Mouse (Mus musculus) thymus, postnatal 0 days (tissue): ENCODE data around the gene Peli2. TPM values are rescaled to one million over a fixed set of nuclear protein-coding genes. Genes with fewer than 3 reads are reported as not detected.
"Not testable (repeated sequence)": the region's sequence is repeated elsewhere in the genome, so short reads cannot be mapped to it uniquely, and the experiment has no call there.

Source experiments
- DNase-seq: peaks from one replicate; pipeline ENCODE4 v3.0.0-alpha.2; 2015; ENCODE audit warnings: low spot score
- polyA plus RNA-seq: library from polyadenylated mRNA; unstranded; fragments of >200 nt; fragmentation: Nextera tagmentation; extraction: Ambion mirVana; gene quantifications from 2 replicates; pipeline ENCODE4 v1.2.1, GENCODE M21; 2015

Gene Peli2
- polyA plus RNA-seq: 1.0 and 2.2 TPM in 2 replicates

DNA sequence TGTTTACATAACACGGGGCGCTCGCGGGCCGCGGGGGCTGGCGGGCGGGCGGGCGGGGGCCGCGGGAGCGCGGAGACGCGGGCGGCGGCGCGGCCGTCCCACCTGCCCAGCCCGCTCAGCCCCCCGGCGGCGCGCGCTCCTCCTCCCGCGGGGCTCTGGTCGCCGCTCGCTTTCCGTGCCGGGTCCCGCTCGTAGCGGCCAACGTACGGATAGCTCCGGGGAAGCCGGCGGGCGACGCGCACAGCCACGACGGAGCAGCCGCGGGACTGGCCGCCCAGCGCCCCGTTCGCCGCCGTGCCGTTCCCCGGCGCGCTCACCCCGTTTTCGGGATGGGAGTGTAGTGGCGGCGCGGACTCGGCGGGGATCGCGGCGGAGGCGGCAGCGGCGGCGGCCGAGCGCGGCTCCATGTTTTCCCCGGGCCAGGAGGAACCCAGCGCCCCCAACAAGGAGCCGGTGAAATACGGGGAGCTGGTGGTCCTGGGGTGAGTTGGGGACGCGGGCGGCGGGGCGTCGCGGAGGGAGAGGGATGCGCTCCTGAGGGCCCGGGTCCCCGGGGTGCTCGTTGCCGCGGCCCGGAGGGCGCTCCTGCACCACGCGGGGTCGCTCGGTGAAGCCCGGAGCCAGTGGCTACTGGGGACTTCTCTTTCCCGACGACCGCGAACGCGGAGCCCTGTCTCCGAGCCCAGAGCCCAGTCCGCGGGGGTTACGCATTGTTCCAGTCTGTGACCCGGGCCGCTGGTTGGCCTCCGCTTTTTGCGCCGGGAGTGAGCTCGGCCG lies at the start of gene Peli2:
Gene Peli2 (plus strand): TSS at position 72 of the 777 bp plus-strand sequence.
- DNase-seq: peak; percentile 35

DNA sequence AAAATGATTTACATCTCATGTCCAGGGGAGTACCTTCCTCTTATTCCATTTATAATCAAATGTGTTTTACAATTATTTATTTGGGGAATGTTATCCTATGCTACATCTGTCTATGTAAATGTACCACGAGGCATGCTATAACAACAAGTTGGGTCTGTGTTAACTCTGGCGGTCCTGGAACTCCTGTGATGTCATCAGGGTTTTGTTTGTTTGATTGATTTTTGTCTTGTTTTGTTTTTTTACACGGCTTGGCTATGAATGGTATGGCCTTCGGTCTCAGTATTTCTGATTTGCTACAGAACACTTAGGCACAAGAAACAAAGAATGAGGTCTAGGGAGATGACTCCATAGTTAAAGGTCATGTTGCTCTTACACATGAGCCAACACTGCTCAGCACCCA lies 48.5 kb upstream of the Peli2 start:
- DNase-seq: no peak

DNA sequence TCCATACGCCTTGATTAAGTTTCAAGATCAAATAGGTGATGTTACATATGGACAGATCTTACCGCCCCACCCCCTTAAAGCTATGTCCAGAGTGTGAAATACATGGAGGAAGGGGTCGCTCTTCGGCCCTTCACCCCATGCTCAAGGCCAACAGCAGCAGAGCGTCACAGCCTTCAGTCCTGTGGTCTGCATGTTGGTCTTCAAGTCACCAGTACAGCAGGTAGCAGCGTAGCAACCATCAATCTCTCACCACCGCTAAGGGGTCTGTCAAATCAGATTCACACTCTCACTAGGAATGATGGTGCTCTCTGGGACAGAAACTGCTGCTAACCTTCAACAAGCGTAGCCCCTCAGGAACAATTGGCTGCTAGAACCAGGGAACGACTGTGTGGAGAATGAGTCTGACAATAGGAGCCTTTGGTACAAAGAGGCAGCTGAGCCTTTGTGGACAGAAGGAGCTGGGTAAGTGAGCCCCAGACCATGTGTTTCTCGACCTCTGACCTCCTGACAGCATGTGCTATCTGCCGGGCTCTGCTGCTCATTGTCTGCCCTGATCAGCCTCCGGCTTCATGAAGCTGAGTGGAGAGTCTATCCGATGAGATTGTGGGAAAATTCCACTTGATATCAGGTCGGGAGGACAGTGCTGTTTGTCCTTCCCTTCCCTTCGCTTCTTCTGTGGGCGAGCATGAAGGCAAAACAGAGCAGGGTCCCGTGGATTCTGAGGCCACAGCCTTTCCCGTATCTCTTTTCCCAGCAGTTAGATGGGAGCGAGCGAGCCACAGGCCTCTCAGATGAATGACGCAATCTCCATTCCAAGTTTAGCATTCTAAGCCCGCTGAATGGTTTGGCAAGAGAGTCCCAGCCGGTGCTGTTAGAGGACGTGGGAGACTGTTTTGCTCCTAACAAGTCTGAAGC lies 47.1 kb upstream of the Peli2 start:
- no peak for DNase-seq

DNA sequence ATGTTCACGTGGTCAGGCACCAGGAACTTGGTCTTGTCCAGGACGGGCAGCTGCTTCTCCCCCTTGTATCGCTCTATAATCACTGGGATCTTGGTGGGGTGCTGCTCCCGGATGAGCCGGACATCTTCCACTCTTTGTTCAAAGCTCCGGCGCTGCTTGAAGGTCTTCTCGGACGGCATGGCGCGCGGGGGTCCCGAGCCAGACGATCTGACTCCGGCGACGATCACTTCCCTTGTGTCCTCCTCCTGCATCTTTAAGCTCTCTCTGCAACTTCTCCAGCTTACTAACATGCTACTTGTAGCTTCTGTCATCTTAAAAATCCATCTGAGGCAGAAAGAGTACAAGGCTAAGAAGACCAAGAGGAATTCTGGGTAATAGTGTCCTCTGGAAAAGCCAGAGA lies 41.0 kb upstream of the Peli2 start:
- not testable (repeated sequence) for DNase-seq

DNA sequence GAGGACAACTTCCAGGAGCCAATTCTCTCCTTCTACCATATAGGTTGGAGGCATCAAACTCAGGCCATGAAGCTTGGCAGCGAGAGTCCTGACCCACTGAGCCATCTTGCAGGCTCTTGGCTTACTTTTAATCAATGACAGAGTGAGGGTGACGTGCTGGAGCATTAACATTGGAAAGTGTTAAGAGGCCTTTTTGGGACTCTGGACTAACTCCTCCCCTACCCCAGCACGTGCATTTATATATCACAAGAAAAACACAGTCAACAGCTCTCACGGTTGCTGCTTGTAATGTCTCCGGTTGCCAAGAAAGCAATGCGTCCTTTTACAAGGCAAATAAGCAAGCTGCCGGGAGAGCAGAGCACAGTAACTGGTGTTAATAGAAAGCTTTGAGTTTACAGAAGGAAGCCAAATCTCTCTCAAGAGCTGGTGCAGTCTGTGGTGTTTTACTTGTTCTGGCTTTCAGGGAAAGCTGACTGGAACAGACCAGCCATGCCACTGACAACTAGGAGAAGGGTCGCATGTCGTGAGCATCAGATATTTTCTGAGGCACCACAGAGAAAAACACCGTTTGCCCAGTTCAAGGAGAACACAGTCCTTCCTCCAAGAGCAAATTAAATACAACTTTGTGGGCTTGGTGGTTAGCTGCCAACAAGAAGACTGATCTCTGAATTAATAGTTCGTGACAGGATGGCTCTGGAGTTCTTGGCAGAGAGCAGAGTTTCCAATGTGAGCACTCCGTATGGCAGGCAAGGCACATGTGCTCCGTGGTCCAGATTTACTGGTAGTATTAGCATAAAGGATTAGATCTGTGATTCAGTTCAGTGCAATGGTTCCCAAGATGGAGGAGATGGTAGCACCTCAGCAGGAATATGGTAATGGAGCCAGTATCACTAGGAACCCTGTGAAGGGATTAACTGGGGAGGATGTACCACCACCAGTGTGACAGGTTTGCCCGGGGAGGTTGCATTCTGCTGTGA lies 36.5 kb upstream of the Peli2 start:
- DNase-seq: no peak

DNA sequence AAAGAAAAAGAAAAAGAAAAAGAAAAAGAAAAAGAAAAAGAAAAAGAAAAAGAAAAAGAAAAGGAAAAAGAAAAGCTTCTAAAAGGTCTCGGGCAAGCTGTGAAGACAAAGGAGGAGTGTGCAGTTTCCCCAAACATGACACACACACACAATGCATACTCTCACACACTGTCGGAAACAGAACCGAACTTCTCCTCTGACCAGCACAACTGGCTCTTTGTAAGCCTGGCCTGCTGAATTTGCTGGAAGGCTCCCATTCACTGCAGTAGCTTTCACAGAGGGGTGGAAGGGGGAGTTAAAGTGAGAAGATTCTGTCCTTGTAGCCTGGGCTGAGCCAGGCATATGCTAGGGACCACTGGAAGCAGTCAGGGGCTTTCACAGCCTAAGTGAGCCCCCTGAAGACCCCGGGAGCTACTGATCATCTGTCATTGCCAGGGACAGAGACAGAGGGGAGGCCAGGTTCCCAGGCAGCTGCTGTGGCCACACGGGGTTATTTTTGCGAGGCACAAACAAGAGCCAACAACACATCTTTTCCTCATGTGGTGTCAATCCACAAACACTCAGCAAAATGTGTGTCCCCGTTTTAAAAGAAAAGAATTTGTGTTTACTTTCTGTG lies 33.8 kb upstream of the Peli2 start:
- no peak for DNase-seq

DNA sequence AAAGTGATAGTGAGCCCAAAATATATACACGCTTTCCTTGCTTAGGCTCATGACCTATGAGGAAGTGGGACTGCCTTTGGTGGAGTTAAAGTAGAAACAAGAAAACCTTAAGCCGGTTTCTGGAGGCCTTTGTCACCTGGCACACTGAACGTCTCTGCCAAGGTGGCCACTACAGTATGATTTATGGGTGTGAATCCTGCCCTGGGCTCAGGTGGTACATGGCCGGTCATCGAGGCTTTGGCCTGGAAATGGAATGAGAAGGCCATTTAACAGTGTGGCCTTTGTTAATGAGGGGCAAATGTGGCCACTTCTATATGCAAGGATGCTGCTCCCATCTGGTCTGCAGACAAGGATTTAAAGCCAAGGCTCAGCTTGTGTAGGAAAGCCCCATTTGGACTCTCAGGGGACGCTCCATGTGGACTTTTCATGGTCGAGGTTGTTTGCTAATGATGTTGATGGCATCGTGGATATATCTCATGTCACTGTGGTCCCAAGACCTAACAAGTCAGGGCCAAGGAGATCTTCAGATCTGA lies 33.3 kb upstream of the Peli2 start:
- no peak for DNase-seq

DNA sequence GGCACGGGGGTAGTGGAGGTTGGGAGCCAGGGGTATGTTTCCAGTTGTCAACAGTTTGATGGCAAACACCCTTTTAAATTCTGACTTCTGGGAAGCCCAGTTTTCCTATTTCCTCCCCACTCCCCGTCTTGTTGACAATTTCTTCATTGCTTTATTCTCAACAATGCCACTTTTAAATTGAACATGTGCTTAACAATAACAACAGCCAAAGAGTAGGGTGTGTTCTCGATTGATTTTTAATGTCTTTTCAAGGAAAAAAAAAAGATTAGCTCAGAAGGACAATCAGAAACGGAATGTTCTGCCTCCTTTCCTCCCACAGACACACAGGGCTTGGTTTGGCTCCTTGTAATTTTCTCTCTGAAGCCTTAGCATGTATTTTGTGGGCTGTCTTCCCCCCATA lies 30.2 kb upstream of the Peli2 start:
- no peak for DNase-seq

DNA sequence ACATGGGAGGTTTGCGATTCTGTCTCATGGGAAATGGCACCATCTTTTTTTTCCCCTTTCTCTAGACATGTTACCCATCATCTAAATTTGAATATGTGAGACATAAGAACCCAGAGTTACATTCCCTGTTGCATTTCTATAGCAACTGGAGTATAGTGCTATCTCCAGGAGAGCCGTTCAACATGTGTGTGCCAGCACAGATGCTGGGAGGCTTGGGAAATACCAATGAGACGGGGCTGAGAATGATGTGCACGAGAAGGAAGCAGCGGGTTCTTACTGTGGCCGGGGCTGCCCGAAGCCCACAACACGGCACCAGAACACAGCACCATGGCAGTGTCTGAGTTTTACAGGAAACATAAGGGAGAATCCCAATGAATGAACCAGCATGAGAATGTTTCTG lies 29.5 kb upstream of the Peli2 start:
- DNase-seq: no peak

DNA sequence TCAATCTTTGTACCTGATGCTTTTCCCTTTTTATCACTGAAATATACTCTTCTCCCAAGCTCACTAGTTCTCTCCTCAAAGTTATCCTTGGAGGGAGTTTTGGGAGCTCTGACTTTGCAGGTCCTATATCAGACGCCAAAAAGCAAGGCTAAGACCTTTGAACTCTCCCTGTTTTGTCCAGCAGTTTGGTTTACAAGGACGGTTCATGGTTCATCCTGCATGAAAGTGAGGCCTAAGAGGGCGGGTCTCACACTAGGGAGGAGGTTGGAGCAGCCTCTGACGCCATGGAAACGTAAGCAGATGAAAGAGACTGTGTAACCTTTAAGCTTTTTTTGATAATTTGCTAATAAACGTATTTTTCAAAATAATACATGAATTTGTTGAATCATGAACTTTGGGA lies 22.4 kb upstream of the Peli2 start:
- DNase-seq: no peak

DNA sequence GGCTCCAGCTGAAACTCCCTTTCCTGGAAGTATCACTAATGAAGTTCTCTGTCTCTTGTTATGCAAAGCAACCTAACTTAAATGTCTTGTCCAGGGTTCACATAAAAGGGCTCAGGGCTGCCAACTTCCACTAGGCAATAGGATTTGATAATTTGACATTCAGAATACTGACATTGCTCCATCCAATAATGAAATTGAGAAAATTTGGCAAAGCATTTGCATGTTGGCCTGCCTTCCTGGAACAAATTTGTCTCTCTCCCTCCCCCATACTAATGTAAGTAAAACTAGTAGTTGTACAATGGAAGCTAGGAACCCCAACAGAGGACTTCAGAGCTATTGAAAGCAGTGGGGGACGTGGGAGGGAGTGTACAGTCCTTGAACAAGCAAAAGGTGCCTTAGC lies 21.3 kb upstream of the Peli2 start:
- DNase-seq: no peak

DNA sequence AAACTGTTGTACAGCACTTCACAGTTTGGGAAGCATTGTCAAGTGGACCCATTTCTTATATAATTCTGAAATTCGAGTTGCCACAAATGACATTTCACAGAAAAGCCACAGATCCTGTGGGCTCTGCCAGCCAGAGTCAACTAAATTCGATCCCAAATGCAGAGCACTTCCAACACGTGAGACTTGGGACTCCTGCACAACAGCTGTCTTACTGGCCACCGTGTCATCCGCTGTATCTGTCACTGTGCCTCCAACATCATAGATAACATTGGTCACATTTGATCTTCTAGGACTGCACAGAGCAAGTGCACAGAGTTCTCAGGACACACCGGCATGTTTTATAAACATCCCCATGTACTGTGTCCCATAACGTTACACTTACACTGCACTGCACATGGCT lies 14.2 kb upstream of the Peli2 start:
- no peak for DNase-seq

DNA sequence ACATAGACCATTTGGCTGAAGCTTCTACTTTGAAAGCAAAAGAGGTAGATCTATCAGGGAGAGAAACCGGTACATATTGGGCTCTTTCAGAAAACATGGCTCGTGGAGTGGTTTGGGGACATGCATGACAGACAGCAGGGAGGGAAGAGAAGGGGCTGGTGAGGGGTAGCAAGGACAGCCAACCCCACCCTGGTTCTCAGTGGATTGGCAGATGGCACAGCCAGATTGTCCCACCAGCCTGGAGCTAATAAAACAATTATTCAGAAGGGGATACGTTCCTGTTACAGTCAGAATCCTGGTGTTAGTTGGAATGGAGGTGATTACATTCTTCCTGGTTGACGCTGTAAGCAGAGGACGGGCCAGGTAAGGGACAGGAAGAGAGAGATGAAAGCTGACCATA lies 2.6 kb upstream of the Peli2 start:
- DNase-seq: no peak

DNA sequence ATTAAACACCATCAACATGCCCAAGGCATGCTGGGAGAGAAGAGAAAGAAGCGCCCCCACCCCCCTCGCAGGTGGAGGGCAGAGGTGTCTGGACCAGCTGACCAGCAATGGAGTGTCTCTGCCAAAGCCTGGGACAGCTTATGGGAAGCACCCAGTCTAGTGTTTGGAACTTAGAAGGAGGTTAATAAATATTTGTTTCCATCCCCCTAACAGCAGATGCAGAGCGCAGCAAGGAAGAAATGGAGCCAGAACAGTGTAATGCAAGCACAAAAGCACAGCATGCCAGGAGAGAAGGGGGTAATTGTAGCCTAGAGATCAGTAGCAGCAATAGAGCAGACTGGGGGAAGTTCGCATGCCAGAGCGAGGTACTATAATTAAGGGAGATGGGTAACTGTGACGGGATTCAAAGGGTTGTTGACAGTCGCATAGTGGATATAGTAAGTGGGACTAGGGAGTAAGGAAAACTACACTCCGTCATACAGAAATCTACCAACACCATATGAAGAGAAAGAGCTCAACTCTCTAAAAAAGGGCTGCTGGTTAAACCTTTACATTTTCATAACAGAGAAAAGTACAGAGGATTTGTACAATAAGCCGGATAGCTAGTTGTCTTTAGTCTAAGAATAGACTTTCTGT lies 1.5 kb upstream of the Peli2 start:
- DNase-seq: no peak

DNA sequence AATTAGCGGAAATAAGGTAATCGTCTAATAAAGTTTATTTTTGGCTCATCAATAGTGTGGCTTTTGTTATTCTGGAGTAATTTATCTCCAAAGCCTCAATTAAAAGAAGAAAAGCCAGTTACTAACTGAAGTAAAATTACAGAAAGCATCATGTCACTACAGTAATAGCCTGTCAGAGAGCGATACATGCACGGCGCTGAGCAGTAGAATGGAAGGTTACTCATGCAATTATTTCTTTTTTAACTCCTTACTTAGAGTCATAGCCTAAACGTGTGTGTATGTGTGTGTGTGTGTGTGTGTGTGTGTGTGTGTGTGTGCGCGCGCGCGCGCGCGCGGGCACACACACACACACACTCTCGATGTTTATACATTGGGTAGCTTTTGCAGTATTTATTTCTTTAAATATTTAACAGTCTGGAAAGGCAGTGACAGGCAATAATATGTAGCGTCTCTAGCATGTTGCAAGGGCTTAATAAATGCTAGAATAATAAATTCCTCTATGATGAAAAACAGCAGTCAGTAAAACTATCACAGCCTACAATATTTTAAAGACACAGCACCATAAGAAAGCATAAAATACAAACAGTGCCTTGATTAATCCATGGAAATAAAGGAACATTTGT lies 864 bp upstream of the Peli2 start:
- DNase-seq: no peak

DNA sequence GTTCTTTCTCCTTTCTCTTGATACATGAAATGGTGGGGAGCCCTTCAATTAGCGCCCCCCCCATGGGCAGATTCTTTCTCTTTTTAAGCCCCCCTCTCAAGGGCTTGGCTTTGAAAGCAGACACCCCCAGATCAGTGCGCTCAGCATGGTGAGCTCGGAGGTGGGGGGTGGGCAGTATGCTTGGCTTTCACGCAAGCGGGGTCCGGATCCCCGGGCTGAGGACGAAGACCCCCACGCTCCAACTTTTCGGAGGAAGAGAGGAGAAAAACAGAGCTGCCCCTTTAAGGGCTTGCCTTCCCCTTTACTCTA lies 226 bp upstream of the Peli2 start:
- no peak for DNase-seq

DNA sequence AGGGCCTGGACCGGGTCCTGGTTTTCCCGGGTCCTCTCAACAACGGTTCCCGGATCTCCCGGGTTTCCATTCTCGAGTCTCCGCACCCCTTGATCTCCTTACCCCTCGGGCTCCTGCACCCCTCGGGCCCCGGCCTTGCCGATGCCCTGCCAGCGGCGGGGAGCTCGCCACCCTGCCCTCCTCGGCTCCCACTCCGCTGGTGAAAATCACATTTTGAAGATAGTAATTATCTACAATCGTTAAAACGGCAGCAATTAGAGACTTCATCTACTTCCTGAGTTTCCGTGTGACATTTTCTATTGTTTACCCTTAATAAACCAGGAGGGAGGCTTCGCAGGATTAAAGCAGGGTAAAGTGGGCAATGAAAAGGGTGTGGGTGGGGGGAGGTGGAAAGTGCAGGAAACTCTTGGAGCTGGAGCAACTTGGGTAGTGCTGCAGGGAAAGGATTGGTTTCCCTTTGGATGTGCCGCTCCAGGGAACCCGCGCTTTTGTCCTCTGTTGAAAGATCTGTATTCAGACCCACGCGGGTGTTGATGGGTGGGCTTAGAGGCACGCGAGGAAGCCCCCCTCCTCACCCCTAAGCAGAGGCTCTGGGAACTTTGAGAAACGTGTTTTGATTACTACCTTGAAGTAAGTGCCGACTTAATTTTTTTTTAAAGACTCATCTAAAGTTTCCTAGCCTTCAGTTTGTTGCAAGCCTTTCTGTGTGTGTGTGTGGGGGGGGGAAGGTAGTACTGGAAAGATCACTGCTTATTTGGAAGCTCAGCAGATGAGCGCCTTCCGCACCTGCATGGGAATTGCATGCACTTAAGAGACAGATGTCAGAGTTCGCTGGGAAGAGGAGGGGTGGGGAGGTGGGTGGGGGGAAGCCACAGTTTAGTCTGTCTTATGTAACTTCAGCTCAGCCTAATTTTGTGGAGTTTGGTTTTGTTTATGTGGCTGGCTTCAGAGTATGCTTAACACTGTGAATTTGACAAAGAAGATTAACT lies 1.2 kb downstream of the Peli2 start:
- DNase-seq: no peak

DNA sequence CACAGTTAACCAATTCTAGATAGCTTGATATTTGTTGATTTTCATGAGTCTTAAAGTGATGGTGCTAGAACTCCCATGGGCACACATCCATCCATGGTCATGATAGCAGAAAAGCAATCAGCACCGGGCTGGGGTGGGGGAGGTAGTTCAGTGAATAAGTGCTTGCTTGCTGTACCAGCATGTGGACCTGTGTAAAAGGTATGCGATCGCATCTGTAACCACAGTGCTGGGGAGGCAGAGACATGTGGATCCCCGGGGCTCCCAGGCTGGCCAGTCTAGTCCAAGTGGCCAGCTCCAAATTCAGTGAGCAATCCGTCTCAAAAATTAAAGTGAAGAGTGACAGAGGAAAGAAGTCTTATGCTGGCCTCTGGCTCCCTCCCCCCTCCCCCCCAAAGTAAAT lies 3.4 kb downstream of the Peli2 start:
- no peak for DNase-seq

DNA sequence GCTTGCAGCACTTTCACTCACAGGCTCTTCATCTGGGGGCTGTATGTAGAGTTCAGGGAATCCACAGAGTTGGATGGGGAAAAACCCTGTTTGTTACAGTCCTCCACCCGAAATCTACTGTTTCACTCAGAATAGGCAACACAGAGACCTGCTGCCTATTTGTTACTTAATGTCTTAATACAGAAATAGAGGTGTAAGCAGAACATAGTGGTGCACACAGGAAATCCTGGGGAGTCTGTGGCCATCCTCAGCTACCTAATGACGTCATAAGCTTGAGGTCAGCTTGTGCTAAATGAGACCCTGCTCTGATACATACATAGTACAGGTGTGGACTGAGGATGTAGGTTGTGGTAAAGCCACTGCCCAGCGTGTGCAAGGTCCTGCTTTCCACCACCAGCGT lies 4.2 kb downstream of the Peli2 start:
- DNase-seq: no peak
